Mouse (Mus musculus) liver, embryonic 14.5 days (tissue): ENCODE results near the gene Gm26602.

Source experiments
- CTCF ChIP-seq: IDR thresholded peaks from 2 replicates; pipeline ENCODE4 v1.5.1; 2016; ENCODE audit warnings: antibody characterized with exemption, low read depth, control low read depth
- EP300 ChIP-seq: IDR thresholded peaks from 2 replicates; pipeline ENCODE4 v1.6.1; 2016; ENCODE audit warnings: antibody characterized with exemption, low read depth

DNA sequence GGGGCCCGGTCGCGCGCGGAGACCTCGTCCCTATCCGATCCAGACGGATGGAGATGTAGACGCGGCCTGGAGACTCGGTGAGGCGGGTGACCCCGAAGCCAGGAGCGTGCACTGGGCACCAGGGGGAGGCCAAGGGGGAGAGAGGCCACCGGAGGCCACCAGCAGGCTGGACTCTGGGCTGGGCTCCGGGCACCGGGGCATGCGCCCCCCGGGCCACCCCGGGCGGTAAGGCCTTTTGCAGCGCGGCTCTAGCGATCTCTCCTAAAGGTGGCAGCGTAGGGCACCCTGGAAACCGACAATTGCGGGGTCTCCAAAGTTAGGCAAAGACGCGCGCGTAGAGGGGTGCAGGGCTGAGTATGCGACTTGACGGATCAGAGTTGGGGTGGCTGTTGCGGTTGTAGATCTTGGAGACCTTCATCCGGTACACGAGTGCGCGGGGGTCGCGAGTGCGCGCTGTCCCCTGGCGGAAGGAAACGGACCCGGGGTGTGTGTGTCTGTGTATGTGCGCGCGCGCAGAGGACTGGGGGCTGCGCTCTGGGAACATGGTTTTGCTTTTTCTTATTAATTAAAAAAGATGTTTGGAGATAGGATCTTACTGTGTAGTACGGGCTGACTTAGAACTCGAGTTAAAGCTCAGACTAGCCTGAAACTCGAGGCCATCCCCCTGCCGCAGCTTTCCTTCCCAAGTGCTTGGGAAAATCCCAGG is 16.8 kb downstream of the Gm26602 start:
- TF ChIP-seq CTCF (peak; percentile 37), EP300 (no peak)
